Comparison of ENCODE assay signal across 12 mouse cellular contexts in the genomic region with DNA sequence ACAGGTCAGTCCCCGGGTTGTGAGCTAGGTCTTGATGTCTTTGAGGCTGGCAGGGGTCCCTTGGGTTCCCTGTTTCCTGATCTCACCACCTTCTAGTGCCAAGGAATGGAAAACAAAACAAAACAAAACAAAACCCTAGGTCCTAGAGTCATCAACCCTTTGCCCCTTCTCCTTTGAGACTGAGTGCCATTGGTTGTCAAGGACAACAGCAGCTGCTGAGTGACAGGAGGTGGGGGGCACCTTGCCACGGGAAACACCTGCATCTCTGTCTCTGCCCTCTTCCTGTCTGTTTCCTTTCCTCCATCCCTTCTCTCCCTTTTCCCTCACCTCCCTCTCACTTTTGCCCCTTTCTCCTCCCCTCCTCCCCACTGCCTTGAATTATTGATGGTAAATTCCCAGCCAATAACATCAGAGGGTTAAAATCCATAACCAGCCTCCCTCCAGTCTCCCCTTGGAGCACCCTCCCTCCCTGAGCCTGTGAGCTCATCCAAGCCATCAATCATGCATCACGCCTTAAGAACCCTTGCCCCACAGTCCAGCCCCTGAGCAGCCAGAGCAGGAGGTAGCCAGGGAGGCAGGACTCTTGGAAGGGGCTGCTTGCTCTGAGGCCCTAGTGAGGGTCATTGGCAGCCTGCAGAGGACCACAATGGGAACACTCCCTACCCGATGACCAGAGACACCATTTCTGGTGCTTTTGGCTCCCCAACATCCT.
DNase-seq lines count a peak whose midpoint lies in the region; ATAC-seq and TF ChIP-seq lines count a peak whose summit lies in the region.
"Had no signal": no experiment of that assay in that cellular context is flagged by ENCODE, and none has a peak within 500 bp of the region (broad histone marks: within the 10 kb centered on the region; RNA-seq: fewer than 3 reads in every experiment).

No protein-coding gene starts in this region.

- no peaks in the 10 kb centered on the region for H3K36me3 ChIP-seq in embryonic facial prominence, embryonic 12.5 days
- no peaks in the 10 kb centered on the region for H3K36me3 ChIP-seq in midbrain, embryonic 11.5 days (ENCODE audit: control insufficient read depth, insufficient read depth, low read length)
- no peaks in the 10 kb centered on the region for H3K36me3 ChIP-seq in thymus, adult 2 months (ENCODE audit: control insufficient read depth, insufficient read depth, low read length)

- H3K27me3 ChIP-seq in embryonic facial prominence, embryonic 12.5 days: no peaks in the 10 kb centered on the region
- no peaks in the 10 kb centered on the region for H3K27me3 ChIP-seq in midbrain, embryonic 11.5 days (ENCODE audit: control insufficient read depth, insufficient read depth, low read length)
- no peaks in the 10 kb centered on the region for H3K27me3 ChIP-seq in thymus, adult 2 months (ENCODE audit: control insufficient read depth, insufficient read depth, low read length)

- H3K4me1 ChIP-seq in embryonic facial prominence, embryonic 12.5 days: 0 out of 2 replicates have a peak, but pooled peaks cover 3% of the 10 kb centered on the region
- peaks cover 11% of the 10 kb centered on the region for H3K4me1 ChIP-seq in midbrain, embryonic 11.5 days (ENCODE audit: control insufficient read depth, insufficient read depth, low read length)
- H3K4me1 ChIP-seq in thymus, adult 2 months (replicated peaks; ENCODE audit: control insufficient read depth, insufficient read depth, low read length): peaks cover 33% of the 10 kb centered on the region
- H3K4me1 ChIP-seq in lung, adult 2 months (ENCODE audit: control insufficient read depth, insufficient read depth, low read length): no peaks in the 10 kb centered on the region

- no peak for TF ChIP-seq POLR2A in thymus, adult 2 months (IDR thresholded peaks at IDR 0.05; ENCODE audit: control insufficient read depth, extremely low read depth, insufficient read depth, low read length, poor library complexity)
- TF ChIP-seq POLR2A in lung, adult 2 months (IDR thresholded peaks at IDR 0.05; ENCODE audit: borderline replicate concordance, extremely low read depth, low read depth, low read length): no peak

- WGBS in embryonic facial prominence, embryonic 12.5 days: 57% methylated on average over 4 of the region's 4 CpGs
- 45% methylated on average over 4 of the region's 4 CpGs for WGBS in midbrain, embryonic 11.5 days
- WGBS in thymus, adult 2 months: 48% methylated on average over 4 of the region's 4 CpGs
- WGBS in lung, adult 2 months: 54% methylated on average over 4 of the region's 4 CpGs

- peak; percentile 81 for DNase-seq in heart, adult 11 months
- no peak for DNase-seq in heart, postnatal 4 days
- no peak for DNase-seq in midbrain, embryonic 11.5 days (ENCODE audit: low spot score, missing footprints)
- peak; percentile 45 for DNase-seq in thymus, adult 2 months
- DNase-seq in gastrocnemius, postnatal 4 days (ENCODE audit: low spot score in 2 of 2): no peak
- DNase-seq in lung, adult 2 months: no peak
- no peak for DNase-seq in frontal cortex, postnatal 25 days (ENCODE audit: low spot score in 2 of 2)
- DNase-seq: kidney, adult 2 months; lung, postnatal 36 days; spleen, adult 18-20 months had no signal

- no peaks in the 10 kb centered on the region for H3K9me3 ChIP-seq in embryonic facial prominence, embryonic 12.5 days
- no peaks in the 10 kb centered on the region for H3K9me3 ChIP-seq in midbrain, embryonic 11.5 days (ENCODE audit: control insufficient read depth, low read length)

- no peak overlapping the region for H3K27ac ChIP-seq in embryonic facial prominence, embryonic 12.5 days
- no peak overlapping the region for H3K27ac ChIP-seq in midbrain, embryonic 11.5 days (ENCODE audit: low read depth, low read length)
- no peak overlapping the region for H3K27ac ChIP-seq in thymus, adult 2 months (ENCODE audit: control insufficient read depth, insufficient read depth, low read length)

- no peak overlapping the region for H3K9ac ChIP-seq in embryonic facial prominence, embryonic 12.5 days
- H3K9ac ChIP-seq in midbrain, embryonic 11.5 days (ENCODE audit: low read length): no peak overlapping the region

- H3K4me2 ChIP-seq in embryonic facial prominence, embryonic 12.5 days (replicated peaks): no peak overlapping the region
- no peak overlapping the region for H3K4me2 ChIP-seq in midbrain, embryonic 11.5 days
- H3K4me2 ChIP-seq: heart, embryonic 11.5 days had no signal

- no peak overlapping the region for H3K4me3 ChIP-seq in embryonic facial prominence, embryonic 12.5 days
- H3K4me3 ChIP-seq in midbrain, embryonic 11.5 days (ENCODE audit: low read depth, low read length): no peak overlapping the region
- H3K4me3 ChIP-seq in thymus, adult 2 months (ENCODE audit: control insufficient read depth, insufficient read depth, low read length): no peak overlapping the region
- H3K4me3 ChIP-seq in lung, adult 2 months (replicated peaks; ENCODE audit: extremely low read depth, low read depth, low read length): no peak overlapping the region

- TF ChIP-seq CTCF in thymus, adult 2 months (IDR thresholded peaks at IDR 0.05; ENCODE audit: borderline replicate concordance, control insufficient read depth, extremely low read depth, insufficient read depth, low read length, poor library complexity): no peak
- TF ChIP-seq CTCF in lung, adult 2 months (IDR thresholded peaks at IDR 0.05; ENCODE audit: insufficient read depth, low read length): no peak

- 0 out of 2 replicates have a peak, but pooled peaks have one; percentile 50 for ATAC-seq in embryonic facial prominence, embryonic 12.5 days (ENCODE audit: insufficient number of reproducible peaks, insufficient read depth, low FRiP score, low TSS enrichment)
- peak; percentile 58; the same call in 1 of the 2 replicates for ATAC-seq in midbrain, embryonic 11.5 days (ENCODE audit: low FRiP score)

Comparison
In these comparisons a context has a peak if more than half of its experiments do, and no peak if none do; other contexts are left out.
1. DNase-seq: peak in heart, adult 11 months (single experiment) and thymus, adult 2 months (single experiment); none in heart, postnatal 4 days (single experiment), midbrain, embryonic 11.5 days (single experiment), gastrocnemius, postnatal 4 days (0 of 2), lung, adult 2 months (single experiment) and frontal cortex, postnatal 25 days (0 of 2).